Mouse (Mus musculus) megakaryocyte, embryonic 14.5 days (primary cell): ENCODE results near the gene Bpifb3.

Experiments used
- FLI1 ChIP-seq: IDR thresholded peaks from 2 replicates; pipeline ENCODE4 v1.6.1; 2012; ENCODE audit warnings: low read length, inconsistent platforms, mixed read lengths
- GATA1 ChIP-seq: IDR thresholded peaks from 3 replicates; pipeline ENCODE4 v1.6.1; 2012; ENCODE audit warnings: mixed read lengths, low read length, inconsistent platforms, borderline replicate concordance

DNA sequence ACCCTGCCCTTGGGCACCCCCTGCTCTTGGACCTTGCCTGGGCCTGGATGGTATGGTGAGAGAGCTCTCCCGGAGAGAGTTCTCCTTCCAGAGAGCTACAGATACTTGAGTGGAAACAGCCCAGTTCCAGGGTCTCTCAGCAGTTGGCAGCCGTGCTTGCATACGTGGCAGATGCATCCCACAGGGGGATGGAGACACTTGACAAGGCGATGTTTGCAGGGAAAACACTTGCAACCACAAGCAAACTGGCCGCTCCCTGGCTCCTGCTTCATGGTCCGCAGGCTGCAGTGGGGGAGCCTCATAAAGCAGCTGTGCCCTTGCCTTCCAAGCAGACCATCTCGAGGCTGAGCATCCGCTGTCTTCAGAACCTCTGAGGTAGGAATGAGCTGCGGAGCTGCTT, 43.3 kb upstream of the Bpifb3 start, which contains the start of gene Bpifb2:
- TF ChIP-seq FLI1 = no peak
- TF ChIP-seq GATA1 = no peak
